Mouse (Mus musculus): ENCODE results near the gene Sardh. TPM values are rescaled to one million over a fixed set of nuclear protein-coding genes. Genes with fewer than 3 reads are reported as not detected.

The Sardh gene
- polyA plus RNA-seq, 1 experiment from 2014 or later, result 3.2 TPM

DNA sequence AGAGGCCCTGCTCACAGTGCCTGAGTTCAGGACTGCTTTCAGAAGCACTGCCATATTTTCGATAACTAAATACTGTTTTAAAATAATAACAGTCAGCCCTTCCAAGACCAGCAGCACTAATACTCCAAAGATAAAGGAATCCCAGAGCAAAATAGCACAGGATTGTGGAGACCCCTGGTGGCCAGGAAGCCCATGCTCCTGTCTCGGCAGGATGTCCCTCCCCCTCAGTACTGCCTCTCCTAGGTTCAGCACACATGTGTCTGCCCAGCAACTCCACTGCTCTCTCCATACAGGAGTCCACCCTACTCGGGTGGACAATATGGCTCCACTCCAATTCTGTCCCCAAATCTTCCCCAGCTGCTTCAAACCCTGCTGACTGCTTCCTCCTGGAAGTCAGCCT is 12.4 kb downstream of the Sardh start:
- H3K4me1 ChIP-seq (ENCODE audit: control insufficient read depth, insufficient read depth, low read length), result no peaks in the 10 kb centered on the region
- H3K4me3 ChIP-seq (replicated peaks; ENCODE audit: low read depth, low read length), result no peak overlapping the region
- no peak overlapping the region for H3K9ac ChIP-seq (replicated peaks; ENCODE audit: low read length)
- DNase-seq (peak; percentile 87), ATAC-seq (ENCODE audit: low FRiP score, low TSS enrichment) (no peak)
- 19% methylated on average over 3 of the region's 3 CpGs for WGBS
- H3K4me2 ChIP-seq (ENCODE audit: low read length), result no peak overlapping the region
- H3K27ac ChIP-seq (replicated peaks; ENCODE audit: low read depth, low read length), result no peak overlapping the region
- no peaks in the 10 kb centered on the region for H3K9me3 ChIP-seq (ENCODE audit: control insufficient read depth, low read length)
- no peaks in the 10 kb centered on the region for H3K36me3 ChIP-seq (ENCODE audit: control insufficient read depth, insufficient read depth, low read length)
- no peaks in the 10 kb centered on the region for H3K27me3 ChIP-seq (ENCODE audit: control insufficient read depth, insufficient read depth, low read length)

DNA sequence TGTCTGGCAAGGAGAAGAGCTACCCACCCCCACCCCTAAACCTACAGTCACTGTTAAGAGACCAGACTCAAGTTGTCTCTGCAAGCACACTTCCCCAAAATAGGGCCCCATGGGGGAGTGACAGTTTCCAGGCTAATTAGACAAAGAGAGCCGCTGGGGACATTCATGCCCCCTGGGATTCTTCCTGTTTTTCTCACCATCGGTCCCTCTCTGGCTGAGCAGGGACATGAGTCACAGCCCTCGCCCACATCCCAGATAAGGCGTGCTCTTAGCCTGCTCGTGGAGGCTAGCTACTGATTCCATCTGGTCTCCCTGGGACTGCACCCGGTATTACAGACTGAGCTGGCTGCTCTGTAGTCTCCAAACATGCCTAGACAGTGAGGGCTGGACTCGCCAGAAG is 15.8 kb downstream of the Sardh start:
- Histone ChIP-seq H3K27ac (replicated peaks; ENCODE audit: low read depth, low read length) (no peak overlapping the region), H3K27me3 (ENCODE audit: control insufficient read depth, insufficient read depth, low read length) (no peaks in the 10 kb centered on the region), H3K4me1 (ENCODE audit: control insufficient read depth, insufficient read depth, low read length) (no peaks in the 10 kb centered on the region), H3K4me2 (ENCODE audit: low read length) (no peak overlapping the region), H3K9ac (replicated peaks; ENCODE audit: low read length) (no peak overlapping the region), H3K4me3 (replicated peaks; ENCODE audit: low read depth, low read length) (no peak overlapping the region), H3K9me3 (ENCODE audit: control insufficient read depth, low read length) (no peaks in the 10 kb centered on the region), H3K36me3 (ENCODE audit: control insufficient read depth, insufficient read depth, low read length) (no peaks in the 10 kb centered on the region)
- DNase-seq (no peak), ATAC-seq (ENCODE audit: low FRiP score, low TSS enrichment) (no peak)
- WGBS, result 36% methylated on average over 7 of the region's 7 CpGs

DNA sequence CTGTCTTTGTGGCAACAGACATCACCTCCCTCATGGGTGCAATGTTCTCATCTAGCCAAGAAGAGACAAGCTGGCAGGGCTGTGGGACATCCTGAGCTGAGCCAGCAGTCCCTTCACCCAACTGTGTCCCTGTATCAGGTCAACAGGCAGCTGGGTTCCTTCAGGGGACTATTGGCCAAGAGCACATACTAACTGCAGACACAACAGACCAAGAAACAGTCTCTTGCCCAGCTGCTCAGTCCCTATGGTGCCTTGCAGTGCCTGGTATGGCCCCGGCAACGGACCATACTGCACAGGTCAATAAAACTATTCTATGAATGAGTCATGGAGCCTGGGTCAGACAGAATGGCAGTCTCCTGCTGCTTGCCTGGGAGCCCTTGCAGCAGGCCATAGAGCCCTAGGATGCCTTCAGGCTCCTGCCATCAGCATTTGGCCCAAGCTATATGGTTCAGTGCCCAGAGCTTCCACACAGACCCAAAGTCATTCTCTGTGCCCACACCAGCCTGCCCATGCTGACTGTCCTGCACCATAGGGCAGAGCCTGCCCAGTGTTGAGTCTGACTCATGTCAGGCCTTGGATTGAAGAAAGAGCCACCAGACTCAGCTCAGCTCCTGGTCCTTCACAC is 18.5 kb downstream of the Sardh start:
- H3K9me3 ChIP-seq (ENCODE audit: control insufficient read depth, low read length), result no peaks in the 10 kb centered on the region
- no peak overlapping the region for H3K4me2 ChIP-seq (ENCODE audit: low read length)
- no peak overlapping the region for H3K27ac ChIP-seq (replicated peaks; ENCODE audit: low read depth, low read length)
- no peaks in the 10 kb centered on the region for H3K4me1 ChIP-seq (ENCODE audit: control insufficient read depth, insufficient read depth, low read length)
- H3K36me3 ChIP-seq (ENCODE audit: control insufficient read depth, insufficient read depth, low read length), result no peaks in the 10 kb centered on the region
- H3K4me3 ChIP-seq (replicated peaks; ENCODE audit: low read depth, low read length), result no peak overlapping the region
- H3K9ac ChIP-seq (replicated peaks; ENCODE audit: low read length), result no peak overlapping the region
- no peaks in the 10 kb centered on the region for H3K27me3 ChIP-seq (ENCODE audit: control insufficient read depth, insufficient read depth, low read length)
- no peak for ATAC-seq (ENCODE audit: low FRiP score, low TSS enrichment)
- DNase-seq, result no peak
- 92% methylated on average over 2 of the region's 2 CpGs for WGBS

DNA sequence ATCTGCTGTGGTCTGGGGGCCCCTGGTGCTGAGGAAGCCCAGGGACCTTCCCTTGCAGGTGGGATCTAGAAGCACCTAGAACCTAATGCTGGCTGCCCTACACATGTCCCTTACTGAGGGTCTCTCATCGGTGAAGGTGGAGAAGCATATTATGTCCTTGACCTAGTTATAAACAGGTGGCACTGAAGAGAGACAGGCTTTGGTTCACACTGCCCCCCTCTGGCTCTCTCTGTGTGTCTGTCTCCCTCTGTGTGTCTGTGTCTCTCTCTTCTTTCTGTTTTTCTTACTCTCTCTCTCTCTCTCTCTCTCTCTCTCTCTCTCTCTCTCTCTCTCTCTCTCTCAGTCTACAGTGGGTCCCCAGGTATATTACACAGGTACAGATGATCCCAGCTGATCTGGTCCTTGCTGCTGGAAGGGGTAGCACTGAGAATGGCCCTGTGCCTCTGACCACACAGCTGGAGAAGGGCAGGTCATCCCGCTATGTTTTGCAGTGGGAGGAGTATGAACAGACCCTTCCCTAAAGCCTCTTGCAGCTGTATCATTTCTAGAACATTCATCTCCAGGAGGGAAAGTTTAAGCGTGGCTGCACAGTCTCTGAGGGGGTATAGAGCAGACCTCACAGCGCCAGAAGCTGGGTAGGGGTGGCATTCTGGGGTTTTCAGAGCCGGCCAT is 19.2 kb downstream of the Sardh start:
- ATAC-seq (ENCODE audit: low FRiP score, low TSS enrichment), result no peak
- no peaks in the 10 kb centered on the region for H3K9me3 ChIP-seq (ENCODE audit: control insufficient read depth, low read length)
- H3K4me3 ChIP-seq (replicated peaks; ENCODE audit: low read depth, low read length), result no peak overlapping the region
- H3K27ac ChIP-seq (replicated peaks; ENCODE audit: low read depth, low read length), result no peak overlapping the region
- no peak overlapping the region for H3K4me2 ChIP-seq (ENCODE audit: low read length)
- no peaks in the 10 kb centered on the region for H3K4me1 ChIP-seq (ENCODE audit: control insufficient read depth, insufficient read depth, low read length)
- no peaks in the 10 kb centered on the region for H3K36me3 ChIP-seq (ENCODE audit: control insufficient read depth, insufficient read depth, low read length)
- no peak for DNase-seq
- WGBS, result 89% methylated on average over 5 of the region's 5 CpGs
- no peak overlapping the region for H3K9ac ChIP-seq (replicated peaks; ENCODE audit: low read length)
- no peaks in the 10 kb centered on the region for H3K27me3 ChIP-seq (ENCODE audit: control insufficient read depth, insufficient read depth, low read length)

DNA sequence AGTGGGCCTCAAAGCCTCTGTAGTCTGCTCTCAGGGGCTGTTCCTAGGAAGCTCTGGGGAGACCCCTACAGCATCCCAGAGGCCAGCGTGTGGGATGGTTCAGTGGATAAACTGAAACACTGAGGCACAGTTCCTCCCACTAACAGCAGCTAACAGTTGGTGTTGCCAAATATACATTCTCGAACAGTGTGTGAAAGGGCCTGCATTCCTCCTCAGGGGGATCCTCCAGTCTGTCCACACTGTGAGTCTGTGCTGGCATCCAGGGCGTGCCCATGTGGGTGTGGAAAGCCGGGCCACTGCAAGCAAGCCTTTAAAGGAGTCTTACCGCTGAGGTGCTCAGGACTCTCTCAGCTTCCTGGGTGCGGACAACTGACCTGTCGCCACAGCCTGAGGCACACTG is 21.6 kb downstream of the Sardh start:
- no peak overlapping the region for H3K9ac ChIP-seq (replicated peaks; ENCODE audit: low read length)
- no peaks in the 10 kb centered on the region for H3K9me3 ChIP-seq (ENCODE audit: control insufficient read depth, low read length)
- no peak overlapping the region for H3K27ac ChIP-seq (replicated peaks; ENCODE audit: low read depth, low read length)
- DNase-seq (no peak), ATAC-seq (ENCODE audit: low FRiP score, low TSS enrichment) (no peak)
- no peaks in the 10 kb centered on the region for H3K4me1 ChIP-seq (ENCODE audit: control insufficient read depth, insufficient read depth, low read length)
- no peaks in the 10 kb centered on the region for H3K27me3 ChIP-seq (ENCODE audit: control insufficient read depth, insufficient read depth, low read length)
- no peaks in the 10 kb centered on the region for H3K36me3 ChIP-seq (ENCODE audit: control insufficient read depth, insufficient read depth, low read length)
- H3K4me3 ChIP-seq (replicated peaks; ENCODE audit: low read depth, low read length), result no peak overlapping the region
- H3K4me2 ChIP-seq (ENCODE audit: low read length), result no peak overlapping the region
- WGBS, result 67% methylated on average over 7 of the region's 7 CpGs

DNA sequence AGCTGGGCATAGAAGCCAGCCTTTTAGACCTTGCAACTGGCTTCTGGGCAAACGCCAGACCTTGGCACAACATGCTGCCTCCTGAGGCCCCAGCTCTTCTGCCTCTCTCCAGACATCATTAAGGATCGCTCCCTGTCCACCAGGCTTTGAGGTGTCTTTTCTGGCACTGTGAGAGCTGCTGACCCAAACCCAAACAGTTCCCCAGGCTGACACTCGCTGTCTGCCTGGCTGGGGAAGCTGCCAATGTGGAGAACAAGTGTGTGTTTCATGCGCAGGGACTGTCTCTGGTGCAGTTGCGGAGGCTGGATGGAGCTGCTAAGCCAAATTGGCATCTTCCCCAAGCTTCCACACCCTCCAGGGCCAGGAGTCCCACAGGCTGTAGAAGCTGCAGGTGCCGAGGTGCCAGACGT is 25.1 kb downstream of the Sardh start:
- H3K9ac ChIP-seq (replicated peaks; ENCODE audit: low read length), result no peak overlapping the region
- ATAC-seq (ENCODE audit: low FRiP score, low TSS enrichment), result no peak
- H3K36me3 ChIP-seq (ENCODE audit: control insufficient read depth, insufficient read depth, low read length), result no peaks in the 10 kb centered on the region
- no peak for DNase-seq
- WGBS, result 87% methylated on average over 7 of the region's 7 CpGs
- no peak overlapping the region for H3K4me2 ChIP-seq (ENCODE audit: low read length)
- H3K4me1 ChIP-seq (ENCODE audit: control insufficient read depth, insufficient read depth, low read length), result no peaks in the 10 kb centered on the region
- H3K9me3 ChIP-seq (ENCODE audit: control insufficient read depth, low read length), result no peaks in the 10 kb centered on the region
- H3K4me3 ChIP-seq (replicated peaks; ENCODE audit: low read depth, low read length), result no peak overlapping the region
- no peak overlapping the region for H3K27ac ChIP-seq (replicated peaks; ENCODE audit: low read depth, low read length)
- H3K27me3 ChIP-seq (ENCODE audit: control insufficient read depth, insufficient read depth, low read length), result no peaks in the 10 kb centered on the region

DNA sequence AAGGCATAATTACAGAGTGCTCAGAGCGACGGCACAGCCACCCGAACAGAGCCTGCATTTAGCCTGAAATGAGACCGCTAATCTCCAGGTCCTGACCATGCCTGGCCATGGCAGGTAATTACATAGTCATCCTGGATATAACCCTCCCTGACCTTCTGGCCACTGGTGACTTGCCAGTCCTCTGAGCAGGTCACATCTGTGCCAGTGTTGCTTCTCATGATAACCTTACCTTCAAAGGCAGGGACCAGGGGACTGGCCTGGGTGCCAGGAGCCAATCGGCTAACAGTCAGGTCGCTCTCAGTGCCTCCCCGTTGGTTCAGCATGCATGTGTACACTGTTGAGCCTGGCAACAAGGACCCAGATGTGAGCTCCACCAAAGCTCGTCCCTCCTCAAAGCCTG is 29.6 kb downstream of the Sardh start:
- Histone ChIP-seq H3K36me3 (ENCODE audit: control insufficient read depth, insufficient read depth, low read length) (no peaks in the 10 kb centered on the region), H3K4me1 (ENCODE audit: control insufficient read depth, insufficient read depth, low read length) (no peaks in the 10 kb centered on the region), H3K9ac (replicated peaks; ENCODE audit: low read length) (no peak overlapping the region), H3K4me3 (replicated peaks; ENCODE audit: low read depth, low read length) (no peak overlapping the region), H3K27ac (replicated peaks; ENCODE audit: low read depth, low read length) (no peak overlapping the region), H3K4me2 (ENCODE audit: low read length) (no peak overlapping the region), H3K9me3 (ENCODE audit: control insufficient read depth, low read length) (no peaks in the 10 kb centered on the region), H3K27me3 (ENCODE audit: control insufficient read depth, insufficient read depth, low read length) (no peaks in the 10 kb centered on the region)
- DNase-seq (no peak), ATAC-seq (ENCODE audit: low FRiP score, low TSS enrichment) (no peak)
- WGBS, result 90% methylated on average over 8 of the region's 8 CpGs

DNA sequence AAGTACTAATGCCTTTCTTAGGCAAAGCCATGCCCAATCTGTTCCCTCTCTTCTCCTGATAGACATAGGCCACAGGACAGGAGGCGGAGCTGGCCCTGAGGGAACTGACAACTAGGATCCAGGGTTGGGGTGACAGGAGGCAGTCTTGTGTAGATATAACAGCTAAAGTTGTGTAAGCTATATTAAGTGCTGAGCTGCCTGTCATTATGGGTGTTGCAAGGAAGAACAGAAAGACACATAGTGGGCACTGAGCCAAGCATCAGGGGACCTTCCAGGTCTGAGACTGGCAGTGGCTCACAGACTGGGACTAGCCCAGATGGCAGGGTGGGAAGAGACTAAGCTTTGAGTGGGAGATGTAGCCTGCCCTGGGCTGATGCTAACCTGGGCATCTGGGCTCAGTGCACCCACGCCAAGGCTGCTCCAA is 30.0 kb downstream of the Sardh start:
- Histone ChIP-seq H3K4me3 (replicated peaks; ENCODE audit: low read depth, low read length) (no peak overlapping the region), H3K36me3 (ENCODE audit: control insufficient read depth, insufficient read depth, low read length) (no peaks in the 10 kb centered on the region), H3K9me3 (ENCODE audit: control insufficient read depth, low read length) (no peaks in the 10 kb centered on the region), H3K27ac (replicated peaks; ENCODE audit: low read depth, low read length) (no peak overlapping the region), H3K9ac (replicated peaks; ENCODE audit: low read length) (no peak overlapping the region), H3K27me3 (ENCODE audit: control insufficient read depth, insufficient read depth, low read length) (no peaks in the 10 kb centered on the region), H3K4me1 (ENCODE audit: control insufficient read depth, insufficient read depth, low read length) (no peaks in the 10 kb centered on the region), H3K4me2 (ENCODE audit: low read length) (no peak overlapping the region)
- 84% methylated on average over 2 of the region's 2 CpGs for WGBS
- ATAC-seq (ENCODE audit: low FRiP score, low TSS enrichment) (no peak), DNase-seq (no peak)

DNA sequence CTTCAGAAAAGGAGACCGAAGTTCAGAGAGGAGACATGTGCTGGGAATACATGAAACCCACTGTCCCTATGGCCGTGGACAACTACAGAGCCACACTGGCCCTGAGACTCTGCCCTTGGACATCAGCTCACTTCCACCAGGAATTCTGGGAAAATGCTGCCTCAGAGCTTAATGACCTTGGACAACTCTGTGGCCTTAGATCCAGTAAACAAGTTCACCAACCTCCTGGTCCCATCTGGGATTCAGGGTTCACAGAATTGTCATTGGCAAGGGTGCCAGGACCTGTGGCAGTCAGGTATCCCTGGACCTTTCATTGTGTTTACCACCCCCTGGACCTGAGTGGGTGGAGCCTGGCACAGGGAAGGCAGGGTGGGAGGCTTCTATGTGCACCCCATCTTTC is 32.6 kb downstream of the Sardh start:
- Histone ChIP-seq H3K36me3 (ENCODE audit: control insufficient read depth, insufficient read depth, low read length) (no peaks in the 10 kb centered on the region), H3K27me3 (ENCODE audit: control insufficient read depth, insufficient read depth, low read length) (no peaks in the 10 kb centered on the region), H3K9ac (replicated peaks; ENCODE audit: low read length) (no peak overlapping the region), H3K9me3 (ENCODE audit: control insufficient read depth, low read length) (no peaks in the 10 kb centered on the region), H3K4me2 (ENCODE audit: low read length) (no peak overlapping the region), H3K4me3 (replicated peaks; ENCODE audit: low read depth, low read length) (no peak overlapping the region), H3K27ac (replicated peaks; ENCODE audit: low read depth, low read length) (no peak overlapping the region), H3K4me1 (ENCODE audit: control insufficient read depth, insufficient read depth, low read length) (no peaks in the 10 kb centered on the region)
- no peak for ATAC-seq (ENCODE audit: low FRiP score, low TSS enrichment)
- no peak for DNase-seq
- WGBS, result 84% methylated on average over 2 of the region's 2 CpGs
